Mouse (Mus musculus) heart, embryonic 15.5 days (tissue): ENCODE results near the gene Pgm3. TPM values are rescaled to one million over a fixed set of nuclear protein-coding genes. Genes with fewer than 3 reads are reported as not detected.

ENCODE experiments used
- ATAC-seq: fragments of 200-750 bp; cut with Nextera tagmentation; replicated peaks from 2 replicates; pipeline ENCODE4 v1.8.0; 2017; ENCODE audit warnings: low read depth, moderate TSS enrichment; ENCODE audit not compliant: insufficient number of reproducible peaks, insufficient read depth, low FRiP score
- H3K27ac ChIP-seq: fragments of 300-500 bp; sonication (generic); 2 replicates; pipeline ENCODE4 v1.5.1; 2015; ENCODE audit warnings: mild to moderate bottlenecking, inconsistent platforms
- H3K27me3 ChIP-seq: fragments of 300-500 bp; sonication (generic); 2 replicates; pipeline ENCODE4 v1.6.1; 2015; ENCODE audit warnings: inconsistent platforms
- H3K36me3 ChIP-seq: fragments of 300-500 bp; sonication (generic); 2 replicates; pipeline ENCODE4 v1.6.1; 2015; ENCODE audit warnings: mild to moderate bottlenecking, inconsistent platforms
- H3K4me1 ChIP-seq: fragments of 300-500 bp; sonication (generic); replicated peaks from 2 replicates; pipeline ENCODE4 v1.6.1; 2015; ENCODE audit warnings: inconsistent platforms
- H3K4me2 ChIP-seq: fragments of 300-500 bp; sonication (generic); 2 replicates; pipeline ENCODE4 v1.6.1; 2015; ENCODE audit warnings: inconsistent platforms, mild to moderate bottlenecking, moderate library complexity
- H3K4me3 ChIP-seq: fragments of 300-500 bp; sonication (generic); 2 replicates; pipeline ENCODE4 v1.5.1; 2015; ENCODE audit warnings: mild to moderate bottlenecking, inconsistent platforms
- H3K9ac ChIP-seq: fragments of 300-500 bp; sonication (generic); 2 replicates; pipeline ENCODE4 v1.6.1; 2015; ENCODE audit warnings: mild to moderate bottlenecking, inconsistent platforms
- H3K9me3 ChIP-seq: fragments of 300-500 bp; sonication (generic); replicated peaks from 2 replicates; pipeline ENCODE4 v1.6.1; 2016; ENCODE audit warnings: inconsistent platforms
- WGBS: fragments of 180-500 bp; shearing (Covaris S2); methylation state at CpG from one replicate; pipeline ENCODE4 v1.1.7; 2015; ENCODE audit warnings: mixed read lengths; 5-methylcytosine and 5-hydroxymethylcytosine counted together
- polyA plus RNA-seq: library from polyadenylated mRNA; unstranded; fragments of >200 nt; fragmentation: Nextera tagmentation; extraction: Ambion mirVana; gene quantifications from 2 replicates; pipeline ENCODE4 v1.2.1, GENCODE M21; 2015

Gene Pgm3
- polyA plus RNA-seq, 1 experiment from 2014 or later: 17.5 TPM

- no peak overlapping the region for H3K4me2 ChIP-seq
- peaks cover 73% of the 10 kb centered on the region for H3K36me3 ChIP-seq
- H3K27ac ChIP-seq: no peak overlapping the region
- no peaks in the 10 kb centered on the region for H3K9me3 ChIP-seq
- no peaks in the 10 kb centered on the region for H3K27me3 ChIP-seq
- ATAC-seq: no peak
- H3K4me1 ChIP-seq: no peaks in the 10 kb centered on the region
- H3K9ac ChIP-seq: no peak overlapping the region
- H3K4me3 ChIP-seq: no peak overlapping the region
- WGBS: 69% methylated on average over 3 of the region's 3 CpGs
Measured at GRCm38 (mm10) chr9:86560543-86560942, 11.1 kb downstream of the Pgm3 start.

- H3K4me3 ChIP-seq: no peak overlapping the region
- ATAC-seq: no peak
- H3K9me3 ChIP-seq: no peaks in the 10 kb centered on the region
- no peak overlapping the region for H3K9ac ChIP-seq
- H3K27ac ChIP-seq: no peak overlapping the region
- H3K36me3 ChIP-seq: peaks cover 73% of the 10 kb centered on the region
- no peaks in the 10 kb centered on the region for H3K27me3 ChIP-seq
- no peak overlapping the region for H3K4me2 ChIP-seq
- no peaks in the 10 kb centered on the region for H3K4me1 ChIP-seq
- WGBS: 84% methylated on average over 4 of the region's 4 CpGs
Measured at GRCm38 (mm10) chr9:86554641-86555040, 17.0 kb downstream of the Pgm3 start.

GRCm38 (mm10) chr9:86553886-86554285 is 17.8 kb downstream of the Pgm3 start:
- H3K27me3 ChIP-seq: no peaks in the 10 kb centered on the region
- no peaks in the 10 kb centered on the region for H3K9me3 ChIP-seq
- no peak overlapping the region for H3K4me2 ChIP-seq
- WGBS: 80% methylated on average over 9 of the region's 9 CpGs
- no peak overlapping the region for H3K27ac ChIP-seq
- H3K36me3 ChIP-seq: peaks cover 69% of the 10 kb centered on the region
- no peaks in the 10 kb centered on the region for H3K4me1 ChIP-seq
- H3K9ac ChIP-seq: no peak overlapping the region
- ATAC-seq: no peak
- H3K4me3 ChIP-seq: no peak overlapping the region

GRCm38 (mm10) chr9:86550717-86551116 is 20.9 kb downstream of the Pgm3 start:
- Histone ChIP-seq H3K9me3 (no peaks in the 10 kb centered on the region), H3K9ac (no peak overlapping the region), H3K36me3 (peaks cover 56% of the 10 kb centered on the region), H3K4me1 (no peaks in the 10 kb centered on the region), H3K27me3 (no peaks in the 10 kb centered on the region), H3K27ac (no peak overlapping the region), H3K4me2 (no peak overlapping the region), H3K4me3 (no peak overlapping the region)
- no peak for ATAC-seq
- 85% methylated on average over 3 of the region's 3 CpGs for WGBS

- no peak overlapping the region for H3K9ac ChIP-seq
- H3K27me3 ChIP-seq: no peaks in the 10 kb centered on the region
- H3K9me3 ChIP-seq: no peaks in the 10 kb centered on the region
- H3K4me3 ChIP-seq: no peak overlapping the region
- WGBS: 82% methylated on average over 5 of the region's 5 CpGs
- H3K4me2 ChIP-seq: no peak overlapping the region
- H3K27ac ChIP-seq: no peak overlapping the region
- H3K4me1 ChIP-seq: no peaks in the 10 kb centered on the region
- ATAC-seq: no peak
- H3K36me3 ChIP-seq: peaks cover 53% of the 10 kb centered on the region
Measured at GRCm38 (mm10) chr9:86549637-86550162, 21.9 kb downstream of the Pgm3 start.

- no peak overlapping the region for H3K4me3 ChIP-seq
- no peaks in the 10 kb centered on the region for H3K4me1 ChIP-seq
- no peaks in the 10 kb centered on the region for H3K27me3 ChIP-seq
- H3K27ac ChIP-seq: no peak overlapping the region
- ATAC-seq: no peak
- H3K4me2 ChIP-seq: no peak overlapping the region
- 50% methylated on average over 1 of the region's 1 CpGs for WGBS
- H3K9me3 ChIP-seq: no peaks in the 10 kb centered on the region
- H3K36me3 ChIP-seq: peaks cover 39% of the 10 kb centered on the region
- no peak overlapping the region for H3K9ac ChIP-seq
Measured at GRCm38 (mm10) chr9:86544559-86544958, 27.1 kb downstream of the Pgm3 start.

- Histone ChIP-seq H3K4me2 (no peak overlapping the region), H3K27me3 (no peaks in the 10 kb centered on the region), H3K27ac (no peak overlapping the region), H3K36me3 (peaks cover 32% of the 10 kb centered on the region), H3K4me1 (no peaks in the 10 kb centered on the region), H3K9ac (no peak overlapping the region), H3K9me3 (no peaks in the 10 kb centered on the region), H3K4me3 (no peak overlapping the region)
- ATAC-seq: no peak
- WGBS: 95% methylated on average over 3 of the region's 3 CpGs
Measured at GRCm38 (mm10) chr9:86543451-86543850, 28.2 kb downstream of the Pgm3 start.

GRCm38 (mm10) chr9:86534071-86534470 is 37.6 kb downstream of the Pgm3 start:
- Histone ChIP-seq H3K4me2 (no peak overlapping the region), H3K9ac (no peak overlapping the region), H3K4me3 (no peak overlapping the region), H3K27ac (no peak overlapping the region), H3K4me1 (no peaks in the 10 kb centered on the region), H3K36me3 (peaks cover 16% of the 10 kb centered on the region; the same call in 1 of the 2 replicates), H3K9me3 (no peaks in the 10 kb centered on the region), H3K27me3 (no peaks in the 10 kb centered on the region)
- WGBS: 79% methylated on average over 5 of the region's 5 CpGs
- ATAC-seq: no peak

GRCm38 (mm10) chr9:86525600-86525999 is 46.0 kb downstream of the Pgm3 start:
- no peak overlapping the region for H3K27ac ChIP-seq
- no peaks in the 10 kb centered on the region for H3K27me3 ChIP-seq
- no peaks in the 10 kb centered on the region for H3K9me3 ChIP-seq
- peaks cover 9% of the 10 kb centered on the region for H3K36me3 ChIP-seq
- WGBS: 34% methylated on average over 2 of the region's 2 CpGs
- H3K4me1 ChIP-seq: 0 out of 2 replicates have a peak, but pooled peaks cover 3% of the 10 kb centered on the region
- no peak overlapping the region for H3K4me2 ChIP-seq
- no peak for ATAC-seq
- no peak overlapping the region for H3K4me3 ChIP-seq
- H3K9ac ChIP-seq: no peak overlapping the region

- no peak overlapping the region for H3K9ac ChIP-seq
- H3K27me3 ChIP-seq: no peaks in the 10 kb centered on the region
- no peak overlapping the region for H3K4me3 ChIP-seq
- peaks cover 20% of the 10 kb centered on the region for H3K36me3 ChIP-seq
- ATAC-seq: no peak
- no peak overlapping the region for H3K4me2 ChIP-seq
- H3K27ac ChIP-seq: no peak overlapping the region
- H3K4me1 ChIP-seq: 0 out of 2 replicates have a peak, but pooled peaks cover 3% of the 10 kb centered on the region
- no peaks in the 10 kb centered on the region for H3K9me3 ChIP-seq
Measured at GRCm38 (mm10) chr9:86522335-86522734, 49.3 kb downstream of the Pgm3 start.

- no peak overlapping the region for H3K27ac ChIP-seq
- no peak overlapping the region for H3K4me3 ChIP-seq
- peaks cover 33% of the 10 kb centered on the region for H3K36me3 ChIP-seq
- no peak for ATAC-seq
- no peak overlapping the region for H3K4me2 ChIP-seq
- no peaks in the 10 kb centered on the region for H3K4me1 ChIP-seq
- WGBS: 91% methylated on average over 4 of the region's 4 CpGs
- no peaks in the 10 kb centered on the region for H3K27me3 ChIP-seq
- H3K9me3 ChIP-seq: no peaks in the 10 kb centered on the region
- H3K9ac ChIP-seq: no peak overlapping the region
Measured at GRCm38 (mm10) chr9:86514798-86515197, 56.8 kb downstream of the Pgm3 start.

GRCm38 (mm10) chr9:86514390-86514789 is 57.3 kb downstream of the Pgm3 start:
- no peak overlapping the region for H3K4me3 ChIP-seq
- H3K9ac ChIP-seq: no peak overlapping the region
- H3K27me3 ChIP-seq: no peaks in the 10 kb centered on the region
- H3K36me3 ChIP-seq: peaks cover 32% of the 10 kb centered on the region
- ATAC-seq: no peak
- no peak overlapping the region for H3K27ac ChIP-seq
- H3K9me3 ChIP-seq: no peaks in the 10 kb centered on the region
- no peak overlapping the region for H3K4me2 ChIP-seq
- 63% methylated on average over 3 of the region's 3 CpGs for WGBS
- no peaks in the 10 kb centered on the region for H3K4me1 ChIP-seq
